Mouse (Mus musculus) bone marrow macrophage, adult 2 months (primary cell): Measurements from ENCODE around the gene Ppp2r5a.

Source experiments
- CTCF ChIP-seq: IDR thresholded peaks from 2 replicates; pipeline ENCODE4 v1.5.1; 2012; ENCODE audit warnings: low read depth, mild to moderate bottlenecking, low read length, moderate library complexity
- POLR2A ChIP-seq: IDR thresholded peaks from 2 replicates; pipeline ENCODE4 v1.6.1; 2012; ENCODE audit warnings: mild to moderate bottlenecking, low read depth, low read length, borderline replicate concordance

DNA sequence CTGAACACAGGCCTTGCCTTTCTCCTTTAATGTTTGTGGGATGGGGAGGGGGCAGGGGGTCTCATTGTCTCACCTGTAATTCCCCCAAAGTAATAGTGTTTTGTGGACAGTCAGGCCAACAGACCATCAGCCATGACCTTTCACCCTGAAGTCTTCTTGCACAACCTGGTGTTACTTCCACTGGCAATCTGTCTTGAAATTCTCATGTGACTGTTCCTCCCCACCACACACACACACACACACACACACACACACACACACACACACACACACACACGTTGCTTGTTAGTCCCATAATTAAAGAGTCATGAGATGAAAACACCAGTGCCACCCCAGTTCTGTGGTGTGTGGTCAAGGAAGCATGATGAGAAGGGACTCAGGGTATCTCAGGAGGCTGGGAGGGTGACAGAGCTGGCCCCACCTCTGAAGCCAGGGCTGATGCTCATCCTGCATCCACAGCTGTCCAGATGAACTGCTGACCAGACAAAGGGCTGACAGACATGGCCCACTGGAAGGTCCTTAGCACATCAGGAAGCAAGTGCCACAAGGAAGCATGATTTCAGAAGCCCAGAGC lies 18.4 kb upstream of the Ppp2r5a start:
- no peak for TF ChIP-seq CTCF
- TF ChIP-seq POLR2A: no peak
